Mouse (Mus musculus) heart, postnatal 4 days (tissue): ENCODE measurements around the gene 2210408I21Rik. TPM values are rescaled to one million over a fixed set of nuclear protein-coding genes. Genes with fewer than 3 reads are reported as not detected.
"Not testable (repeated sequence)": the region's sequence is repeated elsewhere in the genome, so short reads cannot be mapped to it uniquely, and the experiment has no call there.

Source experiments
- DNase-seq: peaks from one replicate; pipeline ENCODE4 v3.0.0; 2021
- total RNA-seq, 2 experiments: library from RNA; stranded (reverse); gene quantifications; 2 replicates each; pipeline ENCODE4 v1.2.3; 2021

The 2210408I21Rik gene
- total RNA-seq = 1 to 10 TPM; 6.9 to 7.4 TPM

DNA sequence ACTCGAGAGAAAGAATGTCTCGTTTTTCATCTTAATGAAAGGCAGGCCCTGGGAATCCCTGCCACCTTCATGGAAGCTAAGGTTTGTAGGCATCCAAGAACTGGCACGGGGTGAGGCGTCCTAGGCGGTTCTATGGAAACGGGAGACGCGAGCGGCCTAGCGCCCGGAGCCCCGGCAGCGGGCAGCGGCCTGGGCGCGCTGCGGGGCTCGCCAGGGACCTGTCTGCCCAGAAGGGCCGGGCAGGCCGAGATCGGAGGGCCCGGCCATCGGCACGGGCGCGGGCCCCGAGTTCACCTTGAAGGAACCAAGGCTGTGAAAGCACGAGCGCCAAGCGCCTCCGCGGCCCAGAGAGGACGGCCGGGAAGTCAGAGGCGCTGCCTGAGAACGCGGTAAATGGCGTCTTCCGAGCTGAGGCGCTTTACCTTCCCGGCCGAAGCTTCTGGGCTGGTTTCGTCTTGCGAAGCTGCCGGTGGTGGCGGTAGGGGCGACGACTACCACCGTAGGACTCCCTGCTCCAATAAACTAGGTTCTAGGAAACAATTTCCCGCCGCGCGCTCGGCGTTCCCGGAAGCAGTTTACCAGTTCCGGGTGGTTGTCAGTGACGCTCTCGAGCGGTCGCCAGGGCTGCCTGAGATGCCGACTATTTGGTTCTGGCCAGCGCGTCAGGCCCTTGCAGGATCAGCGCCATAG, at the start of gene 2210408I21Rik, which contains the start of gene Slf1:
2210408I21Rik (plus strand) TSS at position 610 of the 690 bp plus-strand sequence.
Slf1 (minus strand) TSS at position 543 of the 690 bp plus-strand sequence.
- DNase-seq = peak; percentile 89

GRCm38 (mm10) chr13:77092876-77093275, 42.5 kb upstream of the 2210408I21Rik start:
- DNase-seq = not testable (repeated sequence)

- DNase-seq = no peak
Measured at GRCm38 (mm10) chr13:77107734-77108133, 27.6 kb upstream of the 2210408I21Rik start.

- DNase-seq = no peak
Measured at GRCm38 (mm10) chr13:77118695-77119094, 16.6 kb upstream of the 2210408I21Rik start.

GRCm38 (mm10) chr13:77125159-77125558, 10.2 kb upstream of the 2210408I21Rik start:
- DNase-seq = no peak

GRCm38 (mm10) chr13:77128240-77128639, 7.1 kb upstream of the 2210408I21Rik start:
- DNase-seq = no peak

GRCm38 (mm10) chr13:77131132-77131531, 4.2 kb upstream of the 2210408I21Rik start:
- DNase-seq = no peak

DNA sequence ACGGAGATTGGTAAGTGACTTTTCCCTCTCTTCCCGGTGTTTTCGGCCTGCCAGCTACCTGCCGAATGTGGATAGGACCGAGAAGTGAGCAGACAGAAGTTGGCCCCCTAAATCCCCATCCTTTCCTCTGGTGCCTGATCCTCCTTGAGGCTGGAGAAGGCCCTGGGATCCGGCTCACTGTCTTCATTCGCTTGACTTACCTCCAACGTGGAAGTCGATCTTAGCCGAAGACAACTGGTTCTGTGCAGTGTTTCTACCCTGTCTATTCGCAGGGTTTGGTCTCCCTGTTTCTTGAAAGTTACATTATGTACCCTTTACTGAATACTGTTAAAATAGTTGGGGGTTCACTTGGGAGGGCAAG, 261 bp downstream of the 2210408I21Rik start:
- no peak for DNase-seq

DNA sequence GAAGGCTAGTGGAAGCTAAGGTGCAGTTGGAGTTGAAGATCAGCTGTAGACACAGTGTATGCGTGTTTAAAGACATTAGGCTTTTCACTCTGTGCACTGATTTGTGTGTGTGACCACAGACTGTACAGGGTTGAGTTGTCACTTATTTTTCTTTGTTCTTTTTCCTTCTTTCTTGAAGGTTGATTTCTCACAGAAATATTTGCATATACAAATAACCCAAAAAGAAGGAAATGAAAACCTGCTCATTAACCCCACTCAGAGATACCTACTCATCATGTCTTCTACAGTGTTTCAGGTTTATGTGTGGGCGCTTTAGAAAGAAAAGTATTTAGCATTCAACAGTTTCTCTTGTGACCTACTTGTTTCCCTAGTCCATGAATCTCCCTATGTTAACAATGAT, 5.5 kb downstream of the 2210408I21Rik start:
- no peak for DNase-seq

DNA sequence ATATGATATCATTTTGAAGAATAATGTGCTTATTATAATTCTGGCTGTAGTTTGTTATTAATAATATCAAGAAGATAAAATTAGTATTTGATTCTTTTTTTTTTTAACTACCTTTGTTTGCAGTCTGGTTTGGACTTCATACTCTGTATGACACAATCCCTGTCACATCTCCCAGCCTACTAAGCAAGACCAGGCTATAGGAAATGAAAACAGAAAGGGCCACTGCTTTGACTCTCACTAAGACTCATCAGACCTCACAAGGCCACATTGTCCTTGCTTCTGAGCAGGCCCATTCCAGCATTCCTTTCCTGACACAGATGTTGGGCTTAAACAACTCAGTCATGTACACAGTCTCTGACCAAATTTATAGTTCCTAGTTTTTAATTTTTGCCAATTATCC, 42.6 kb downstream of the 2210408I21Rik start:
- DNase-seq = no peak

- DNase-seq = no peak
Measured at GRCm38 (mm10) chr13:77190606-77191005, 55.3 kb downstream of the 2210408I21Rik start.

GRCm38 (mm10) chr13:77192201-77192600, 56.9 kb downstream of the 2210408I21Rik start:
- no peak for DNase-seq

- DNase-seq = no peak
Measured at GRCm38 (mm10) chr13:77208764-77209418, 73.6 kb downstream of the 2210408I21Rik start.

GRCm38 (mm10) chr13:77213196-77213595, 77.9 kb downstream of the 2210408I21Rik start:
- no peak for DNase-seq

DNA sequence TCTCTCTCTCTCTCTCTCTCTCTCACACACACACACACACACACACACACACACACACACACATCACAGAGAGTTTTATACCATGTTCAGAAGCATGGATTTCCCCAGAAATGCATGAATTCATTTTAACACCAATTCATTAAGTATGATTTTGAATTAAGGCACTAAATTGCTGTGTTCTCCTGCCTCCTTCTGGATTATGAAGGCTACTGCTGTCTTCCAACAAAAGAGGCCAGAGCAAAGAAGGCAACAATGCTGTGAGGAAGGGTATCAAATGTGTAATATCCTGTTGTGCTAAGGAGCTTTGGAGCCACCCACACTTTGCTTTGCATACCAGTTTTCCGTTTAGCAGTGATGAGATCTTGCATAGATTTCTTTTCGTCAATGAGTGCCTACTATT, 80.1 kb downstream of the 2210408I21Rik start:
- DNase-seq = no peak

GRCm38 (mm10) chr13:77217672-77218280, 82.4 kb downstream of the 2210408I21Rik start:
- no peak for DNase-seq

- DNase-seq = no peak
Measured at GRCm38 (mm10) chr13:77221072-77221471, 85.7 kb downstream of the 2210408I21Rik start.

DNA sequence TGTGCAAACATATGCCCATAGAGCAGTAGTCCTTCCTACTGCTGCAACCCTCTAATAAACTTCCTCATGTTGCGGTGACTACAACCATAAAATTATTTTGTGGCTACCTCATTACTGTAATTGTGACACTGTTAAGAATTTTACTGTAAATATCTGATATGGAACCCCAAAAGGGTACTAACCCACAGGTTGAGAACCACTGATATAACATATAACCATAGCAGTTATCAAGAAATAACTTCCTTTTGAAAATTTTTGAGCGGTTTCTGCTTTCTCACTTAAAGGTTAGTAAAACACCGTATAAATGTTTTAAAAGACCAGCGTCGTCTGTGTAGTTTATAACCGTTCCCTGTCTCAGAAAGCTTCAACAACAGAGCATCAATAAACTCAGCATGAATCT, 121.2 kb downstream of the 2210408I21Rik start:
- no peak for DNase-seq

DNA sequence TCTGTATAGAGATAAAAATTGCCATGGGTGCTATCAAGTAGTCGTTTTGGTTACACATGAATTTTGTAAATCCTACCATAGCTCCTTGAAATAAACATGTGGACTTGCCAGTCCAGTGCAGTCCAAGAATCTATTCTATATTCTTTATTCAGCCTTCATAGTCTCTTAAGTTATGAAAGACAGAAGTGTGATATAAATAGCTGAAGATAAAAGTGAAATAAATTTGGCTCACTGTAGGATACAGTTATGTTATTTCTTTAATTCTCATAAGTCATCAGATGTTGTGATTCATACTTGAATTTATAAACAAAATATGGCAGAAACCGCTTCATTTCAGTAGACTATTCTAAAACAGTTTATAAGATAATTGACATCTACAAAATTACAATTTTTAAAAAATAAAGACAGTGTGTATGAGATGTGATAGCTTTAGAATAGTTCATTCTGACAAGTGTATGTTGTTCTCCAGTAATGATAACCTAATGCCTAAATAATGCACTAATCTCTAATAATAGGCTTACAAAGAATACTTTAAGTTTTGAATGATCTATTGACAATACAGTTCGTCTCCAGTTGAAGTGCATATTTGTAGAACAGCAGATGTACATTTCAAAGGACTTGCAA, 127.5 kb downstream of the 2210408I21Rik start:
- no peak for DNase-seq

- no peak for DNase-seq
Measured at GRCm38 (mm10) chr13:77263400-77264179, 128.2 kb downstream of the 2210408I21Rik start.

DNA sequence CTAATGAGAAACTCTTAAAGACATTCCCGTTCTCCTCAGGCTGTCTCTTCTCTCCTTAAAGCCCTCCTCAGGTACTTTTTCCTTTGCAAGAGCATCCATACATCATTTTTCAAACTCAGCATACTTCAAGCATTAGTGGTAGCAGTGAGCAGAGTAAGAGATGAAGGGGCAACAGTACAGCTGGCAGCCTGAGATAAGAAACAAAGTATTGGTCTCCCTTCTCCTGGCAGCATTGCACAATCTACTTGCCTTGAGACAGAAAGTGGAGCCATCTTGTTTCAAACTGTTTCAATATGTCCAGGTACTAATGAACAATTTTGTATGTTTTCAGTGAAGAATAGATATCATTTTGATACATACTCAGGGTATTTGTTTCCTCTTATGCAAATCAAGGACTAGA, 129.1 kb downstream of the 2210408I21Rik start:
- no peak for DNase-seq

- DNase-seq = peak; percentile 64
Measured at GRCm38 (mm10) chr13:77275172-77275747, 139.9 kb downstream of the 2210408I21Rik start.
